Mouse (Mus musculus): ENCODE measurements around the gene B2m. TPM values are rescaled to one million over a fixed set of nuclear protein-coding genes. Genes with fewer than 3 reads are reported as not detected.
A peak's percentile ranks its signal among the peaks of the same experiment; 100 is the strongest.
"Not testable (repeated sequence)": the region's sequence is repeated elsewhere in the genome, so short reads cannot be mapped to it uniquely, and the experiment has no call there.

Gene B2m
- 115 and 118 TPM in 2 replicates for polyA plus RNA-seq (2016; fragmentation: Nextera tagmentation; extraction: Ambion mirVana)

DNA sequence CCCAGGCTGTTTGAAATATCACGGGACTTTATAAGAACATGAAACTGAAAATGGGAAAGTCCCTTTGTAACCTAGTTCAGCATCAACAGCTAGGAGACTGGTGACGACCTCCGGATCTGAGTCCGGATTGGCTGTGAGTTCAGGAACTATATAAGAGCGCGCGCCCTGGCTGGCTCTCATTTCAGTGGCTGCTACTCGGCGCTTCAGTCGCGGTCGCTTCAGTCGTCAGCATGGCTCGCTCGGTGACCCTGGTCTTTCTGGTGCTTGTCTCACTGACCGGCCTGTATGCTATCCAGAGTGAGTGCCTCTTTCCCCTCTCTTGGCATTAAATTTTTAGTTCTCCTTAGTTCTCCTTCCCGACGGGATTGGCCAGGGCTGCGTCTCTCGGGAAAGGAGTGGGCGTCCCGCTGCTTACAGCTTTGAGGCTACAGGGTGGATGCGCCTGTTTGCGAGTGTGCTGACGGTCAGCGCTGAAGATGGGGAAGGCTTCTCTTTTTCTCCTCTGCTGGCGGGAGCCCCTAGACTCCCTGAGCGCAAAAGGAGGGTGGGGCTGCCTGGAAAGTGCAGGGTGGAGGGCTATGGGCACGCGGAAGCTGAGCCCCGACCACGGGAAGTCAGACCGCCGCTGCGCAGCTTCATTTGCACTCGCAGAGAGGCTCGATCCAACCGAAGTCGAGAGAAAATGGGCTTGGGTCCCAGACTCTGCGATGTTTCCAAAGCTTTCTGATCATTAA lies at the start of gene B2m:
Gene B2m (plus strand): TSS at position 179 of the 734 bp plus-strand sequence.
- peak within 1 kb of the TSS; percentile 26; the same call in 1 of the 2 replicates for H3K27ac ChIP-seq
- under 1% methylated on average over 40 of the region's 40 CpGs for WGBS

DNA sequence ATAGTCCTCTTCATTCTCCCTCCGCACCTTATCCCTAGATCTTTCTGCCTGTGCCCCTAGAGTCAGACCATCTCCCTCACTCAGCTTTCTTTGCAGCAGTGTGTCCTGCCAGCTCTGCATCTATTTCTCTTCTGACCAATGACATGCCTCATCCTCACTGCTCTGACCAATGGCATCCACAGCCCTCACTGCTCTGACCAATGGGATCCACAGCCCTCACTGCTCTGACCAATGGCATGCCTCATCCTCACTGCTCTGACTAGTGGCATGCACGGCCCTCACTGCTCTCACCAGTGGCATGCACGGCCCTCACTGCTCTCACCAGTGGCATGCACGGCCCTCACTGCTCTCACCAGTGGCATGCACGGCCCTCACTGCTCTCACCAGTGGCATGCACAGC lies 49.8 kb upstream of the B2m start:
- H3K9ac ChIP-seq; H3K4me2 ChIP-seq (replicated peaks); ATAC-seq (ENCODE audit: low FRiP score, low read depth); H3K9me3 ChIP-seq; H3K4me1 ChIP-seq; H3K27ac ChIP-seq; H3K27me3 ChIP-seq (replicated peaks); H3K4me3 ChIP-seq: not testable (repeated sequence)
- peaks cover 65% of the 10 kb centered on the region for H3K36me3 ChIP-seq
- 88% methylated on average over 5 of the region's 5 CpGs for WGBS

More for the DNA sequence above, at the start of gene B2m:
- H3K36me3 ChIP-seq = no peaks in the 10 kb centered on the region
- H3K4me3 ChIP-seq = peak within 1 kb of the TSS; percentile 63
- no peaks in the 10 kb centered on the region for H3K27me3 ChIP-seq (replicated peaks)
- peak within 1 kb of the TSS; percentile 70 for H3K9ac ChIP-seq
- H3K4me1 ChIP-seq = peaks cover 7% of the 10 kb centered on the region; the same call in 1 of the 2 replicates
- H3K9me3 ChIP-seq = no peaks in the 10 kb centered on the region
- H3K4me2 ChIP-seq (replicated peaks) = peak within 1 kb of the TSS; percentile 80
- ATAC-seq (ENCODE audit: low FRiP score, low read depth) = peak; percentile 98

DNA sequence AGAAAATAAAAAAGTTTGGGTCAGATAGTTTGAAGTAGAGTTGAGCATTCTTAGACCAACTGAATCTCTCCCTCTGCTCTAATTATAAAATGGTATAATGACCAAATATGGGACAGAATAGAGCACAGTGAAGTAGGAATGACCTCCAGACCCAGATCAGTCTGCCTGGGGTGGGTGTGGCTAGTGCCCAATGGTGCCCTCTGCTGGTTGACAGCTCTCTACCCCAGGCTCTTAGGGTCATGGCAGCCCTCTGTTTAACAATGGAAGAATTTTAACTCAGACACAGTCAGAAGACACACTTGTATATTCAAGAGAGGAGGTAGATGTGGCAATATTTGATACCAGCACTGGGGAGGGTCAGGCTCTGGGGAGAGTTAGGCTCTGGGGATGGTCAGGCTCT lies 45.4 kb upstream of the B2m start:
- no peaks in the 10 kb centered on the region for H3K9me3 ChIP-seq
- no peaks in the 10 kb centered on the region for H3K27me3 ChIP-seq (replicated peaks)
- no peak for ATAC-seq (ENCODE audit: low FRiP score, low read depth)
- no peak overlapping the region for H3K9ac ChIP-seq
- H3K4me1 ChIP-seq = no peaks in the 10 kb centered on the region
- no peak overlapping the region for H3K27ac ChIP-seq
- no peak overlapping the region for H3K4me2 ChIP-seq (replicated peaks)
- no peak overlapping the region for H3K4me3 ChIP-seq
- peaks cover 41% of the 10 kb centered on the region for H3K36me3 ChIP-seq

DNA sequence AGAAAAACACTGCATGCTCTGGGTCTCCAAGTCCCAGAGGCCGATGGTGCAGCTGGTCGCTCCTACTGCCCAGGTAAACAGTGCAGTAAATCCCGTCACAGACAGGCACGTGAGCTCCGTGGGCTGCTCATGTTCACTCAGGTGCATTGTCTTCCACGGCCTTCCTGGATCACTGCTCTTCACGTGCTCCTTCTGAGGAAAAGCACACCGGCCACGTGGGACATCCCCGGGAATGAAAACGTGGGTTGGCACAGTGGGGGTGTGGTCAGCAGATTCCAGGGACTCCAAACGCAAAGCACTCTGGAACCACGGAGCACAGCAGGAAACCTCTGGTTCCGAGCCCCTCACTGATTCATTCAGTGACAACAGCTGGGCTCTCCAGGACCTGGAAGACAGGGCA lies 39.4 kb upstream of the B2m start:
- no peak overlapping the region for H3K9ac ChIP-seq
- no peak overlapping the region for H3K27ac ChIP-seq
- H3K36me3 ChIP-seq = peaks cover 30% of the 10 kb centered on the region
- no peak overlapping the region for H3K4me2 ChIP-seq (replicated peaks)
- WGBS = 84% methylated on average over 14 of the region's 14 CpGs
- H3K27me3 ChIP-seq (replicated peaks) = no peaks in the 10 kb centered on the region
- H3K4me3 ChIP-seq = no peak overlapping the region
- no peaks in the 10 kb centered on the region for H3K4me1 ChIP-seq
- no peaks in the 10 kb centered on the region for H3K9me3 ChIP-seq
- no peak for ATAC-seq (ENCODE audit: low FRiP score, low read depth)

DNA sequence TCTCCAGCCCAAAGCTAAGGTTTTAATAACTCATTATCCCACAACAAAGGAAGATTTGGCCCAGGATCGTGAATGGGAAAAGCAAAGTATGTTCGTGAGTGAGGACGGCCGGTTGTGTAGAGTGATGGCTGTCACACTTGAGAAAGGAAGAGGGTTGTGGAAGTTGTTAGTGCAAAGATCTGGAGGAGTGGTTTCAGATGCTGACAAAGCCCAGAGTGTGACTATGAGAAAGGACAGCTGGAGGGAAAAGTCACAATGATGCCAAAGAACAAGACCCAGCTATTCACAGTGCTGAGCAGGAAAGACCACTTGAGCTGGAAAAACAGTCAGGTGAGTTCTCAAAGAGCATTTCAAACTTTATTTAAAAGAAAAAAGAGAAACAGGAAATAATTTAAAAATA lies 37.8 kb upstream of the B2m start:
- WGBS = 92% methylated on average over 4 of the region's 4 CpGs
- no peak overlapping the region for H3K4me2 ChIP-seq (replicated peaks)
- peaks cover 36% of the 10 kb centered on the region for H3K36me3 ChIP-seq
- H3K9ac ChIP-seq = no peak overlapping the region
- ATAC-seq (ENCODE audit: low FRiP score, low read depth) = no peak
- no peak overlapping the region for H3K4me3 ChIP-seq
- H3K4me1 ChIP-seq = no peaks in the 10 kb centered on the region
- no peaks in the 10 kb centered on the region for H3K27me3 ChIP-seq (replicated peaks)
- no peak overlapping the region for H3K27ac ChIP-seq
- no peaks in the 10 kb centered on the region for H3K9me3 ChIP-seq

DNA sequence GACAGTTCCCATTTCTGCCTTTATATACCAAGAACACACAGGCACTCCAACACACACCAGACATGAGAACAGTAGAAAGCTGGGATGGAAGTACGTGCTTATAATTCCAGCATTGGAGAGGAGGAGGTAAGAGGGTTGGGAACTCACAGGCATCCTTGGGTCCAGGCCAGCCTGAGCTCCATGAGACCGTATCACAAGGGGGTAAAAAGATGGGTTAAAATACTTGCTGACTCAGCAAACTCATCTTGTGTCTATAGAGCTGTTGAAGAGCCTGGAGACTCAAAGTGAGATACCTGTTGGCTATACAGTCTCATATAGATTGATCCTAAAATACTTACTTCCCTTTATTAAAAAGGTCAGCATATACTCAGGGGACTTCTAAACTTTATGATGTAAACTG lies 30.6 kb upstream of the B2m start:
- Histone ChIP-seq H3K9me3 (no peaks in the 10 kb centered on the region), H3K27ac (no peak overlapping the region), H3K4me2 (replicated peaks) (peak overlapping the region; percentile 63), H3K9ac (no peak overlapping the region), H3K4me3 (no peak overlapping the region), H3K36me3 (peaks cover 12% of the 10 kb centered on the region), H3K27me3 (replicated peaks) (no peaks in the 10 kb centered on the region), H3K4me1 (peaks cover 3% of the 10 kb centered on the region)
- WGBS = 94% methylated on average over 2 of the region's 2 CpGs
- ATAC-seq (ENCODE audit: low FRiP score, low read depth) = no peak

DNA sequence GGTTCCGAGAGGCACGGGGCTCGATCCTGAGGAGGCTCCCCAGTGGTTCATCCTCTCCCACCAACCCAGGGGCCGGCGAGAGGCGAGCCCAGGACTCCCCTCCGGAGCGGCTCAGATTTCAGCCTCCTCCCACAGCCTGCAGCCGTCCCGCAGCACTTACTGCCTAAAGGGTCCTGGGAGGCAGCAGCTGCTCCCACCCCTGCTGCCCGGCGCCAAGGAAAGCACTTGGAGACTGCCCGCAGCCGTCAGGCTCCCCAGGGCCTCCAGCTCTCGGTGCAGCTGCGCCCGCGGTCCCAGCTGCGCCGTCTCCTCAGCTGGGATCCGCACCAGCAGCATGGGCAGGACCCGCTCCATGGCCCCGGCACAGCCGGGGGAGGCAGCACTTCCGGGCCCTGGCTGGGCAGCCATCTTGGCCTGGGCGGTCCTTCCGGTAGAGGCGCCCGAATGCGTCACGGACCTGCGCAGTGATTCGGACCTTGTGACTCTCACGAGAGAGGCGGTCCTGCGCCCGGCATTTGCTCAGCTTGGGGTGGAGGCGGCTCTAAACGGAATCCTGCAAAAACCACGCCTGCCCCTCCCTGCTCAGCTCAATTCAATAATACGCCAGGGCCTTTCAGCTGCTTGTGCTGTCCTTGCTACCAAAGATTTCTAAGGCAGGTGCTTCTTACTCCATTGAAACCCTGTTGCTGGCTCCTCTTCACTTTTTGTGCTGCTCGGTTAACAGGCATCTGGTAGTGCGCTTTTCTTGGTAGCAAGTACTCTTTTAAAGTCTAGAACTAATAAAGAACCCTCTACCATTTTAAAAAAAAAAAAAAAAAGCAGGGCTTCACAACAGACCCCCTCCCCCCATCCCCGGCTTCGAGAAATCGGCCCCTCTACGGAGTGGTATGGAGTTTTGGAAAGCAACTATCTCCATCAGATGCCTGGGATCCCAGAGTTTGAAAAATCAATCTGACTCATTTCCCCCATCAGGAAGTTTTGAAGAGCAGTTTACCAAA lies 29.2 kb upstream of the B2m start, which contains the start of gene Spg11:
Gene Spg11 (minus strand): TSS at position 426 of the 998 bp plus-strand sequence.
- peak within 1 kb of the TSS; percentile 83 for H3K9ac ChIP-seq
- under 1% methylated on average over 47 of the region's 47 CpGs for WGBS
- peak within 1 kb of the TSS; percentile 93 for H3K27ac ChIP-seq

DNA sequence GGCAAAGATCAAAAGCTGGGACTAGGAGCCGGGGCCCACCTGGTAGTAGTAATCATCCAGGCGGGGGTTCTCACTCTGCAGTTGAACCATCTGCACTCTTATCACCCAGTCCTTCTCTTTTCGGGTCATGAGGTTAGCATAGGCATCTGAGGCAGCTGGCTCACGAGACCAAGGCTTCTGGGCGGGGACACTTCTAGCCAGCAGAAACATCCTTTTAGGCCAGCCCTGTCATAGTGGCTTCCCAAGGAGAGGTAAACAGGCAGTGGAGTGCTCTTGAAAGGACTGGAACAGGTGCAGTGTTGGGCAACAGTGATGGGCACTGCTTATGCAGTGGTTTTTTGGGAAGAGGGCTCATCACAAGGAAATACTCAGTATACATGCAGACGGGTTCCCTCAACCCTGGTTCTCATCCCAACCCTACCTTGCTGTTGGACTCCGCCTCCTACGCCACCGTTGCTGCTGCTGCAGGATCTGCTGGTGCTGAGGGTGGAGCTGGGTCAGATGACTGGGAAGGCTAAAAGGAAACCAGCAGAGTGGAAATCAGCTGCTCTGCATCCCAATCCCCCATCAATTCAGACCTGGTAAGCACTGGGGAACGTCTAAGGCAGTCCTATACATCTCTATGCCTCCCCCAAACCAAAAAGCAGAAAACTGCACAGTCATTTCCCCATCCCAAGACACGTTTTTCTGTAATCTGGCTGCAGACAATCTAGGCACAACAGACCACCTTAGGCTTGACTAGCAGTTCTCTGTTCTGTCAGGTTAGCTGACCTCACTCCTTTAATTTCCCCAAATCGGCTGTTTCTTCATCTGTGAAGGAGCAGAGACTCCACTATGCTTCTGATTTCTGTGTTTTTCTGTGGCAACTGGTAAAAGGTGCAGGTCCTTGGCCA lies 21.6 kb upstream of the B2m start:
- Histone ChIP-seq H3K4me1 (0 out of 2 replicates have a peak, but pooled peaks cover 5% of the 10 kb centered on the region), H3K4me2 (replicated peaks) (no peak overlapping the region), H3K9me3 (no peaks in the 10 kb centered on the region), H3K4me3 (no peak overlapping the region), H3K9ac (no peak overlapping the region), H3K36me3 (no peaks in the 10 kb centered on the region), H3K27me3 (replicated peaks) (peaks cover 6% of the 10 kb centered on the region; the same call in 1 of the 2 replicates), H3K27ac (no peak overlapping the region)
- no peak for ATAC-seq (ENCODE audit: low FRiP score, low read depth)
- WGBS = 58% methylated on average over 12 of the region's 12 CpGs

More for the DNA sequence above, 29.2 kb upstream of the B2m start, which contains the start of gene Spg11:
- Histone ChIP-seq H3K36me3 (peaks cover 8% of the 10 kb centered on the region; the same call in 1 of the 2 replicates), H3K27me3 (replicated peaks) (no peaks in the 10 kb centered on the region), H3K4me3 (peak within 1 kb of the TSS; percentile 80), H3K4me2 (replicated peaks) (peak within 1 kb of the TSS; percentile 63), H3K9me3 (no peaks in the 10 kb centered on the region), H3K4me1 (peaks cover 3% of the 10 kb centered on the region)
- ATAC-seq (ENCODE audit: low FRiP score, low read depth) = peak; percentile 99

DNA sequence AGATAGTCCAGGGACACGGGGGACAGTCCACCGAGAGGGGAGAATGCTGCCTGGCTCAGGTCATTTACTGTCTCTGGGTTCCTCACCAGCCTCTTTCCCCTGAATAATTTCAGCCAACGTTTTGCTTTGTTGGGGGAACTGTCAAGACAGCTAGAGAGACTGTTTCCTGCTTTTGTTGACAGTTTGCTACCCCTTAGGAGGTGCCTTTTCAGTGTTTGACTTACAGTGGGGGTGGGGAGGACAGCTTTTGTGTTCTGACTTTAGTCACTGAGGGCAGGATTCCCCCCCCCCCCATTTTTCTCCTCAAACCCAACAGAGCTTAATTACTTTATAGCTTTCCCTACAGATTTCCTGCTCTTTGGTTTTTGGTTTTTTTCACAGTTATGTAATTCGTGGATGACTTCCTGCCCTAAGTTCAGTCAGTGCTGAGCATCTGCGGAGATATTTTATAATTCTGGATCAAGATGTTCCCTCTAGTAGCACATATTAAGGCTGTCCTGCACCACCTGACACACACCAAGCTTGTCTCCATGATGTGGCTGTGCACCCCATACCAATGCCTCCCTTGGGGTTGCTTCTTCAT lies 20.6 kb upstream of the B2m start:
- peaks cover 6% of the 10 kb centered on the region; the same call in 1 of the 2 replicates for H3K27me3 ChIP-seq (replicated peaks)
- H3K4me3 ChIP-seq = no peak overlapping the region
- no peaks in the 10 kb centered on the region for H3K36me3 ChIP-seq
- ATAC-seq (ENCODE audit: low FRiP score, low read depth) = no peak
- no peak overlapping the region for H3K4me2 ChIP-seq (replicated peaks)
- 0 out of 2 replicates have a peak, but pooled peaks cover 5% of the 10 kb centered on the region for H3K4me1 ChIP-seq
- H3K9ac ChIP-seq = no peak overlapping the region
- no peaks in the 10 kb centered on the region for H3K9me3 ChIP-seq
- H3K27ac ChIP-seq = no peak overlapping the region
- 30% methylated on average over 5 of the region's 5 CpGs for WGBS

DNA sequence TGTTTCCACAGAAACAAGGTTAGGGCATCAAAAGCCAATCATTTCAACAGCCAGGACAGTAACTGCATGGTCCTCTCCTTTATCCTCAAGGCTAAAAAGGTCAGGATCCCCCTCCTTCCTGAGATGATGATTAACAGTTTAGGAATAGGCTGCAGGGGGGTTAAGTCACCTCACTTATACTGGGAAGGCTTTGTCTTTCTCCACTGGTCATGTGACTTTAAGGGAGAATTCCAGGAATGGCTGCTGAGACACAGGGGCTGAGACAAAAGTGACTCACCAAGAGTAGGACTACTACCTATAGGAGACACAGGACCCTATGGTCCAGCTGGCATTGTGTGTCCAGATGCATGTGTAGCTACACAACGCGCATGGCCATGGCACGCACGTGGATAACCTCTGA lies 19.9 kb upstream of the B2m start:
- peaks cover 6% of the 10 kb centered on the region; the same call in 1 of the 2 replicates for H3K27me3 ChIP-seq (replicated peaks)
- 0 out of 2 replicates have a peak, but pooled peaks cover 5% of the 10 kb centered on the region for H3K4me1 ChIP-seq
- no peak overlapping the region for H3K4me3 ChIP-seq
- H3K9me3 ChIP-seq = no peaks in the 10 kb centered on the region
- H3K36me3 ChIP-seq = no peaks in the 10 kb centered on the region
- 98% methylated on average over 4 of the region's 4 CpGs for WGBS
- no peak overlapping the region for H3K27ac ChIP-seq
- H3K4me2 ChIP-seq (replicated peaks) = no peak overlapping the region
- no peak for ATAC-seq (ENCODE audit: low FRiP score, low read depth)
- H3K9ac ChIP-seq = no peak overlapping the region

DNA sequence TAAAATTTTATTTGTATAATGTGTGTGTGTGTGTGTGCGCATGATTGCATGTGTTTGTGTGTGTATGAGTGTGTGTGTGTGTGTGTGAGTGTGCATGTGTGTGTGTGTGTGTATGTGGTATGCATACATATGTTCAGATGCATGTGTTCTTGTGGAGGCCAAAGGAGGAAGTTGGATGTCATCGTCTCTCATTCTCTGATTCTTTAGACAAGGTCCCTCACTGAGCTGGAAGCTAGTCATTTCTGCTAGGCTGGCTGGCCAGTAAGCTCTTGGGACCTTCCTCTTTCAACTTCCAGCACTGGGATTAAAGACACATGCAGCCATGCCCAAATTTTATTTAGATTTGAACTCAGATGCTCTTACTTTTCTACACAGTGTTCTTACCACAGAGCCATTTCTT lies 15.4 kb upstream of the B2m start:
- Histone ChIP-seq H3K27ac (no peak overlapping the region), H3K4me1 (no peaks in the 10 kb centered on the region), H3K27me3 (replicated peaks) (no peaks in the 10 kb centered on the region), H3K9ac (no peak overlapping the region), H3K9me3 (no peaks in the 10 kb centered on the region), H3K4me2 (replicated peaks) (no peak overlapping the region), H3K4me3 (no peak overlapping the region), H3K36me3 (no peaks in the 10 kb centered on the region)
- ATAC-seq (ENCODE audit: low FRiP score, low read depth) = no peak
- WGBS = 92% methylated on average over 2 of the region's 2 CpGs

Data from neural tube, embryonic 12.5 days (tissue).